Mouse (Mus musculus) myocyte (in vitro differentiated cells): ENCODE results near the gene Hecw2. TPM values are rescaled to one million over a fixed set of nuclear protein-coding genes. Genes with fewer than 3 reads are reported as not detected.

Experiments used
- H3K27me3 ChIP-seq: one replicate; pipeline ENCODE4 v1.6.1; 2011; ENCODE audit not compliant: control insufficient read depth, insufficient read depth, insufficient read length
- H3K36me3 ChIP-seq: one replicate; pipeline ENCODE4 v1.6.1; 2011; ENCODE audit not compliant: control insufficient read depth, insufficient read depth
- H3K4me2 ChIP-seq: one replicate; pipeline ENCODE4 v1.6.1; 2011; ENCODE audit warnings: low read depth, control low read depth
- H3K4me3 ChIP-seq: one replicate; pipeline ENCODE4 v1.5.1; 2011; ENCODE audit warnings: mild to moderate bottlenecking, control low read depth, moderate library complexity
- H3K79me2 ChIP-seq: one replicate; pipeline ENCODE4 v1.6.1; 2011; ENCODE audit not compliant: control insufficient read depth, insufficient read depth
- H3ac ChIP-seq: one replicate; pipeline ENCODE4 v1.6.1; 2011; ENCODE audit not compliant: control insufficient read depth, insufficient read length
- CEBPB ChIP-seq: IDR thresholded peaks from 2 replicates; pipeline ENCODE4 v1.6.1; 2011; ENCODE audit warnings: mild to moderate bottlenecking, moderate library complexity; ENCODE audit not compliant: poor library complexity, insufficient read depth, severe bottlenecking
- E2F4 ChIP-seq: IDR thresholded peaks from one replicate; pipeline ENCODE4 v1.6.1; 2011; ENCODE audit warnings: mild to moderate bottlenecking, control low read depth, moderate library complexity; ENCODE audit not compliant: insufficient read depth
- MAX ChIP-seq: IDR thresholded peaks from one replicate; pipeline ENCODE4 v1.6.1; 2011; ENCODE audit warnings: low read depth, mild to moderate bottlenecking, control low read depth
- MYOD1 ChIP-seq, 3 experiments: IDR thresholded peaks; one replicate each; pipeline ENCODE4 v1.6.1; 2011; ENCODE audit warnings: control low read depth in 2 of 3, low read depth in 2 of 3, mild to moderate bottlenecking in 2 of 3, moderate library complexity in 1 of 3; ENCODE audit not compliant: insufficient read length in 2 of 3, control insufficient read depth in 1 of 3
- MYOG ChIP-seq, 3 experiments: IDR thresholded peaks; one replicate each; pipeline ENCODE4 v1.6.1; 2011; ENCODE audit warnings: control low read depth in 2 of 3, low read depth in 2 of 3, mild to moderate bottlenecking in 2 of 3; ENCODE audit not compliant: insufficient read length in 2 of 3, control insufficient read depth in 1 of 3, insufficient read depth in 1 of 3
- POLR2A ChIP-seq: IDR thresholded peaks from one replicate; pipeline ENCODE4 v1.6.1; 2011; ENCODE audit warnings: low read depth, mild to moderate bottlenecking, control low read depth, moderate library complexity; ENCODE audit not compliant: insufficient read length
- POLR2AphosphoS2 ChIP-seq: IDR thresholded peaks from one replicate; pipeline ENCODE4 v1.6.1; 2011; ENCODE audit warnings: low read depth, control low read depth; ENCODE audit not compliant: insufficient read length
- REST ChIP-seq: IDR thresholded peaks from one replicate; pipeline ENCODE4 v1.6.1; 2011; ENCODE audit warnings: mild to moderate bottlenecking, control low read depth, moderate library complexity; ENCODE audit not compliant: insufficient read depth, insufficient read length
- SRF ChIP-seq: IDR thresholded peaks from one replicate; pipeline ENCODE4 v1.6.1; 2011; ENCODE audit warnings: low read depth; ENCODE audit not compliant: control insufficient read depth, insufficient read length
- TCF12 ChIP-seq: IDR thresholded peaks from one replicate; pipeline ENCODE4 v1.6.1; 2011; ENCODE audit warnings: mild to moderate bottlenecking, control low read depth; ENCODE audit not compliant: poor library complexity, insufficient read depth, severe bottlenecking
- TCF3 ChIP-seq: IDR thresholded peaks from one replicate; pipeline ENCODE4 v1.6.1; 2011; ENCODE audit warnings: low read depth, control low read depth; ENCODE audit not compliant: insufficient read length
- USF1 ChIP-seq: IDR thresholded peaks from one replicate; pipeline ENCODE4 v1.6.1; 2011; ENCODE audit warnings: low read depth, mild to moderate bottlenecking, control low read depth, moderate library complexity
- polyA plus RNA-seq: library from polyadenylated mRNA; unstranded; fragments of >200 nt; fragmentation: generic; extraction: Trizol; gene quantifications from one replicate; pipeline ENCODE4 v1.2.1, GENCODE M21; 2012; ENCODE audit warnings: missing spikeins

Gene Hecw2
- polyA plus RNA-seq, 1 experiment, result 4.6 TPM

GRCm38 (mm10) chr1:53875919-53876318 lies 319.0 kb downstream of the Hecw2 start:
- TF ChIP-seq MYOD1 (IDR thresholded peaks at IDR 0.05; ENCODE audit: control insufficient read depth in 1 of 3, insufficient read length in 2 of 3, low read depth in 2 of 3) (no peak), MAX (no peak), MYOG (IDR thresholded peaks at IDR 0.05; ENCODE audit: control insufficient read depth in 1 of 3, insufficient read depth in 1 of 3, insufficient read length in 2 of 3, low read depth in 2 of 3) (no peak), REST (no peak)
- Histone ChIP-seq H3K4me2 (no peak overlapping the region), H3K27me3 (no peaks in the 10 kb centered on the region), H3ac (no peak overlapping the region), H3K36me3 (no peaks in the 10 kb centered on the region), H3K79me2 (no peaks in the 10 kb centered on the region), H3K4me3 (no peak overlapping the region)

GRCm38 (mm10) chr1:53867316-53867715 lies 327.7 kb downstream of the Hecw2 start:
- TF ChIP-seq SRF (no peak), POLR2A (no peak), MYOG (IDR thresholded peaks at IDR 0.05; ENCODE audit: control insufficient read depth in 1 of 3, insufficient read depth in 1 of 3, insufficient read length in 2 of 3, low read depth in 2 of 3) (no peak), MYOD1 (IDR thresholded peaks at IDR 0.05; ENCODE audit: control insufficient read depth in 1 of 3, insufficient read length in 2 of 3, low read depth in 2 of 3) (no peak), E2F4 (no peak), POLR2AphosphoS2 (no peak), TCF3 (no peak), MAX (no peak), CEBPB (no peak), TCF12 (no peak), REST (no peak), USF1 (no peak)

DNA sequence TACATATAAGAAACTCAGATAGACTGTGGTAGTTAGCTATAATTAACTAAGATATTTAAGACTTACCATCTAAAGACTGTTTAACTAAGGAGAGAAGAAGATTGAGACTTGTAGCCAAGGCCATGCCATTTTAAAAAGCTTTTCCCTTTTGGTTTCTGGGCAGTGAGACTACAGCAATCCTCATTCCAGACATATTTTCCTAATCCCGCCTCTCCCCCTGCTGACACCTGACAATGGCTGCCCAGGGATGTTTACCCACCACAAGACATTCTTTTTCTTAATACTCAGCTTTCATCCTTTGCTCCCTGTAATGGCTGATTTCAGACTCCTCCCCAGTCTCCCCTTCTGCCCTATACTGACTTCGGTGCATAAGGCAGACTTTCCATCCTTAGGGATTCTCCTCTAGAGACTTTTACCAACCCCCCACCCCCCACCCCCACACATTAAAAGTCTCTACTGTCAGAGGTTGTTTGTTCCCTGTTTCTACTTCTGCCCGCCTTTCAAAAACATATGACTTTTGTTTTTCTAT lies 328.5 kb downstream of the Hecw2 start:
- Histone ChIP-seq H3K36me3 (no peaks in the 10 kb centered on the region), H3K27me3 (no peaks in the 10 kb centered on the region), H3ac (no peak overlapping the region), H3K4me3 (no peak overlapping the region), H3K79me2 (no peaks in the 10 kb centered on the region), H3K4me2 (peak overlapping the region; percentile 16)
- TF ChIP-seq POLR2AphosphoS2 (no peak), POLR2A (no peak), MAX (no peak), CEBPB (no peak), E2F4 (no peak), MYOD1 (IDR thresholded peaks at IDR 0.05; ENCODE audit: control insufficient read depth in 1 of 3, insufficient read length in 2 of 3, low read depth in 2 of 3) (no peak), USF1 (no peak), REST (no peak), TCF12 (no peak), MYOG (IDR thresholded peaks at IDR 0.05; ENCODE audit: control insufficient read depth in 1 of 3, insufficient read depth in 1 of 3, insufficient read length in 2 of 3, low read depth in 2 of 3) (no peak), SRF (no peak), TCF3 (no peak)

More at GRCm38 (mm10) chr1:53867316-53867715, 327.7 kb downstream of the Hecw2 start:
- Histone ChIP-seq H3ac (no peak overlapping the region), H3K4me3 (no peak overlapping the region), H3K36me3 (no peaks in the 10 kb centered on the region), H3K4me2 (no peak overlapping the region), H3K79me2 (no peaks in the 10 kb centered on the region), H3K27me3 (no peaks in the 10 kb centered on the region)

DNA sequence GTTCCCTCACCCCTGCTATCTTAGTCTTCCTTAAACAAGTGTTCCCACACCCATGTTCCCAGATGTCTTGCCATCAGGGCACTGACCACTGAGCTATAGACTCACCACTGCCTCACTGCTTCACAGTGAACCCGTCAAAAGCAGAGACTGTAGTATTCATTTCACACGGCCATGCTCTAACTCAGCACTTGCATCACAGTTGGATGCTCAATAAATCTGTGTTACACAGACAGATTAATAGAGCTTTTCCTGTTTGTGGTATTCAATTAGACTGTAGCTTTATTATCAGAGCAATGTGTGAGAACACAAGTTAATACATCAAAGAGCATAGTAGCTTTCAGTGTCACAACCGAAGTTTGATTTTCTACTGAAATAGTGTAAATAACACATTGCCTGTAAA lies 330.9 kb downstream of the Hecw2 start:
- Histone ChIP-seq H3K4me3 (no peak overlapping the region), H3K79me2 (no peaks in the 10 kb centered on the region), H3K4me2 (no peak overlapping the region), H3ac (no peak overlapping the region), H3K27me3 (no peaks in the 10 kb centered on the region), H3K36me3 (peaks cover 5% of the 10 kb centered on the region)
- TF ChIP-seq MYOD1 (IDR thresholded peaks at IDR 0.05; ENCODE audit: control insufficient read depth in 1 of 3, insufficient read length in 2 of 3, low read depth in 2 of 3) (no peak), E2F4 (no peak), POLR2AphosphoS2 (no peak), USF1 (no peak), CEBPB (no peak)

DNA sequence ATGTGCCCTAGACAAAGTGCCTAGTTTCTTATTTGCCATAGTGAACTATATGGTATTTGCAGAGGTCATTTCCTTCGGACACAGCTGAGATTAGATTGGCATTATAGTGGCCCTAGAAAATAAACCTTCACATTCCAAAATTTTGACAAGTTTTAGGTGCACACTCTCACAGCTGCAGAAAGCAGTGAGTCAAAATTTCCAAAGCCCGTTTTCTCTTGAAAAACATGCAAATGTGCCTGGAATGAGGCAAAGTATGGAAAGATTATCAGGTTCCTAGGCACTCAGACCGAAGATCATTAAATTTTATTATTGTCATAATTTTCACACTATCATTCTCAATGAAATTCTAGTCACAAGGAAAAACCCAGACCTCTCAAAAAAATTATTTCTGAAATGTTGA lies 334.4 kb downstream of the Hecw2 start:
- Histone ChIP-seq H3K4me3 (no peak overlapping the region), H3K36me3 (peaks cover 5% of the 10 kb centered on the region), H3K27me3 (no peaks in the 10 kb centered on the region), H3ac (no peak overlapping the region), H3K79me2 (no peaks in the 10 kb centered on the region), H3K4me2 (no peak overlapping the region)
- TF ChIP-seq POLR2A (no peak), REST (no peak), TCF12 (no peak), E2F4 (no peak), SRF (no peak), MYOD1 (IDR thresholded peaks at IDR 0.05; ENCODE audit: control insufficient read depth in 1 of 3, insufficient read length in 2 of 3, low read depth in 2 of 3) (no peak), TCF3 (no peak), MYOG (IDR thresholded peaks at IDR 0.05; ENCODE audit: control insufficient read depth in 1 of 3, insufficient read depth in 1 of 3, insufficient read length in 2 of 3, low read depth in 2 of 3) (no peak)
